Mouse (Mus musculus): ENCODE results near the gene Trappc1.

DNA sequence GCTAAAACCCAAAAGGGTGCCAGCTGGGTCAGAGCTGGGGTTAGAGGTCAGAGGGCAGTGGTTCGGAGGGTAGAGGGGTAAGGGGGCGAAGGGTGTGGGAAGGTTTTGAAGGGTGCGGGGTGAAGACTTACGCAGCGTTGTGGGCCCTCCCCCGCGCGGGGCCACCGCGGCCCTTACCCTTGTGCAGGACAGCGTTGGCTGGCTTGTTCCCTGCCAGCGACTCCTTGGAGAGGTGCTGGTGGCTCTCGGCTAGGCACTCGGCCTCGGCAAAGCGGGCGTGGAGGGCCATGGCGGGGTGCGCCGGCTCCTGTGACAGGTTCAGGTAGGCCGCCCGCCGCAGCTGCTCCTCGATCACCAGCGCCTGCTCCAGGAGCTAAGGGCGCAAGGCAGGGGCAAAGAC, 22.7 kb downstream of the Trappc1 start:
- TF ChIP-seq CTCF (IDR thresholded peaks at IDR 0.05; ENCODE audit: low read depth) = no peak
- no peak for TF ChIP-seq EP300 (IDR thresholded peaks at IDR 0.05; ENCODE audit: low read depth)
